Mouse (Mus musculus) megakaryocyte, adult 5-6 weeks (primary cell): ENCODE data around the gene Ell2. TPM values are rescaled to one million over a fixed set of nuclear protein-coding genes. Genes with fewer than 3 reads are reported as not detected.
A peak's percentile ranks its signal among the peaks of the same experiment; 100 is the strongest.

Experiments used
- ATAC-seq: 2 replicates; pipeline ENCODE4 v1.8.0; 2016; ENCODE audit warnings: mild to moderate bottlenecking, inconsistent platforms; ENCODE audit not compliant: poor library complexity, severe bottlenecking
- total RNA-seq, 2 experiments: library from RNA; stranded (forward) in 1 of 2; stranded (reverse) in 1 of 2; fragments of 153-499, 151-499 nt in 1 of 2; fragments of 221-1000, 200-1000 nt in 1 of 2; gene quantifications; 2 replicates each; pipeline versions ENCODE4 v1.2.3 to v1.2.4; 2015 to 2017

Ell2 gene
- total RNA-seq, 2 experiments from 2014 or later, result 7.7 to 12.2 TPM

GRCm38 (mm10) chr13:75798413-75799302 is 92.1 kb downstream of the Ell2 start:
- ATAC-seq, result peak; percentile 20

GRCm38 (mm10) chr13:75799421-75799820 is 92.9 kb downstream of the Ell2 start:
- no peak for ATAC-seq

GRCm38 (mm10) chr13:75807969-75808368 is 101.4 kb downstream of the Ell2 start:
- no peak for ATAC-seq

- ATAC-seq, result peak; percentile 54
Measured at GRCm38 (mm10) chr13:75809957-75810356, 103.4 kb downstream of the Ell2 start.

DNA sequence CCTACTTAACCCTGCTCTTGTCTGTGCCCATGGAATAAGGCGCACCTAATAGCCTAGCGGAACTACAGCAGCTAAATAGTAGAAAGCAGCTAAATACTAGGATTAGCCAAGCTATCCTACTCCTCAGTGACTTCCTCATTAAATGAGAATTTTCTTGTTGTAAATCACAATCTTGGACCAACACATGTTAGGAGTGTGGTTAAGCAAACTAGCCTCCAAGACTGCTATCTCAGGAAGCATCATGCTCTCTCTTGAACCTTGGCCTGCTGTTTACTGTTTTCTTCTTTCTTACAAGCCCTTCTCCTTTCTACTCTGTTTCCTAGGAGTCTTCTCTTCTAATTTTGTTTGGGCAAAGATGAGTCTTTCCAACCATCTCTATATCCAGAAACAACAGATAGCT is 110.6 kb downstream of the Ell2 start:
- ATAC-seq, result no peak

DNA sequence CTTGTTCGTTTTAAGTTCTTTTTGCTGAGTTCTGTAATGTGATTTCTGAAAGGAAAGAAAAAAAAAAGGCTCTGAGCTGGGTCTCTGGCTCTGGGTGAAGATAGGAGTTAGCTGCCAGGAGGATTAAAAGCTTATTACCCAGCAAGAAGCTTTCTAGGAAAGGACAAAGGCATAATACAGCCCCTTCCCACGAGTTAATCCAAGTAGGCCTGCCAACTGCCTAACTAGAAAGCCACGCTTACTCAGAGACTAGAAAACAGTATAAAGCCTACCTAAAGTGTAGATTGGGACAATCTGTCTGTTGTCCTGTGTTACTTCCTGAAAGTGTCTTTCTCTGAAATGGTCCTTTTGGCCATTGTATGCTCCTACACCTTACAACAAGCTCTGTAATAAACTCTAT is 111.9 kb downstream of the Ell2 start:
- ATAC-seq, result no peak

GRCm38 (mm10) chr13:75818945-75819706 is 112.6 kb downstream of the Ell2 start:
- ATAC-seq, result no peak

- peak; percentile 58 for ATAC-seq
Measured at GRCm38 (mm10) chr13:75819898-75820297, 113.3 kb downstream of the Ell2 start.

Other genes starting within 250 kb of the Ell2 start
- gene Glrx, start 133.1 kb downstream of the Ell2 start, total RNA-seq (2015), result 272 and 276 TPM in 2 replicates
- 147 and 155 TPM in 2 replicates for gene Glrx, start 133.1 kb downstream of the Ell2 start, total RNA-seq (2017)
- 0.36 and 0.96 TPM in 2 replicates for gene Rhobtb3, start 237.2 kb downstream of the Ell2 start, total RNA-seq (2015)
- 0.55 and 0.77 TPM in 2 replicates for gene Rhobtb3, start 237.2 kb downstream of the Ell2 start, total RNA-seq (2017)